Mouse (Mus musculus): ENCODE results near the gene Lrsam1.
"Not testable (repeated sequence)": the region's sequence is repeated elsewhere in the genome, so short reads cannot be mapped to it uniquely, and the experiment has no call there.

The Lrsam1 gene

GRCm38 (mm10) chr2:32961192-32961995 is at the start of gene Lrsam1, which contains the start of gene Rpl12:
Lrsam1 (minus strand) TSS chr2:32961614.
Rpl12 (plus strand) TSS chr2:32961559.
- DNase-seq (ENCODE audit: low spot score in 2 of 2), result peak; percentile 94 to 97

- not testable (repeated sequence) for DNase-seq (ENCODE audit: low spot score in 2 of 2)
Observed at GRCm38 (mm10) chr2:33009055-33009454, 47.6 kb upstream of the Lrsam1 start.

- DNase-seq (ENCODE audit: low spot score in 2 of 2), result no peak
Observed at GRCm38 (mm10) chr2:33005041-33005440, 43.6 kb upstream of the Lrsam1 start.

- no peak for DNase-seq (ENCODE audit: low spot score in 2 of 2)
Observed at GRCm38 (mm10) chr2:33002144-33002543, 40.7 kb upstream of the Lrsam1 start.

GRCm38 (mm10) chr2:32999752-33000151 is 38.3 kb upstream of the Lrsam1 start:
- DNase-seq (ENCODE audit: low spot score in 2 of 2), result no peak

- no peak for DNase-seq (ENCODE audit: low spot score in 2 of 2)
Observed at GRCm38 (mm10) chr2:32997792-32998191, 36.4 kb upstream of the Lrsam1 start.

- DNase-seq (ENCODE audit: low spot score in 2 of 2), result no peak
Observed at GRCm38 (mm10) chr2:32997081-32997480, 35.7 kb upstream of the Lrsam1 start.

GRCm38 (mm10) chr2:32992130-32992529 is 30.7 kb upstream of the Lrsam1 start:
- DNase-seq (ENCODE audit: low spot score in 2 of 2), result no peak

GRCm38 (mm10) chr2:32990167-32990832 is 28.9 kb upstream of the Lrsam1 start:
- peak in 1 of 2 experiments; percentile 44 for DNase-seq (ENCODE audit: low spot score in 2 of 2)

GRCm38 (mm10) chr2:32989376-32989775 is 28.0 kb upstream of the Lrsam1 start:
- DNase-seq (ENCODE audit: low spot score in 2 of 2), result no peak

GRCm38 (mm10) chr2:32985844-32986243 is 24.4 kb upstream of the Lrsam1 start:
- DNase-seq (ENCODE audit: low spot score in 2 of 2), result no peak

- no peak for DNase-seq (ENCODE audit: low spot score in 2 of 2)
Observed at GRCm38 (mm10) chr2:32983617-32984016, 22.2 kb upstream of the Lrsam1 start.

GRCm38 (mm10) chr2:32982700-32983099 is 21.3 kb upstream of the Lrsam1 start:
- DNase-seq (ENCODE audit: low spot score in 2 of 2), result no peak

GRCm38 (mm10) chr2:32981725-32982271 is 20.4 kb upstream of the Lrsam1 start, which contains the start of gene Slc2a8:
Slc2a8 (minus strand) TSS chr2:32982083.
- peak; percentile 67 to 68 for DNase-seq (ENCODE audit: low spot score in 2 of 2)

- no peak for DNase-seq (ENCODE audit: low spot score in 2 of 2)
Observed at GRCm38 (mm10) chr2:32981281-32981680, 19.9 kb upstream of the Lrsam1 start.

- no peak for DNase-seq (ENCODE audit: low spot score in 2 of 2)
Observed at GRCm38 (mm10) chr2:32979675-32980074, 18.3 kb upstream of the Lrsam1 start.

- DNase-seq (ENCODE audit: low spot score in 2 of 2), result no peak
Observed at GRCm38 (mm10) chr2:32978675-32979074, 17.3 kb upstream of the Lrsam1 start.

GRCm38 (mm10) chr2:32977114-32977513 is 15.7 kb upstream of the Lrsam1 start:
- DNase-seq (ENCODE audit: low spot score in 2 of 2), result no peak

GRCm38 (mm10) chr2:32974216-32974615 is 12.8 kb upstream of the Lrsam1 start:
- no peak for DNase-seq (ENCODE audit: low spot score in 2 of 2)

- no peak for DNase-seq (ENCODE audit: low spot score in 2 of 2)
Observed at GRCm38 (mm10) chr2:32971235-32971634, 9.8 kb upstream of the Lrsam1 start.

- DNase-seq (ENCODE audit: low spot score in 2 of 2), result no peak
Observed at GRCm38 (mm10) chr2:32969326-32969725, 7.9 kb upstream of the Lrsam1 start.

GRCm38 (mm10) chr2:32968024-32968614 is 6.7 kb upstream of the Lrsam1 start:
- no peak for DNase-seq (ENCODE audit: low spot score in 2 of 2)
